Mouse (Mus musculus): ENCODE results near the gene 9430038I01Rik. TPM values are rescaled to one million over a fixed set of nuclear protein-coding genes. Genes with fewer than 3 reads are reported as not detected.

The 9430038I01Rik gene
- polyA plus RNA-seq, 1 experiment from 2014 or later, result 21.9 TPM

- no peaks in the 10 kb centered on the region for H3K27me3 ChIP-seq (ENCODE audit: control insufficient read depth, insufficient read depth, low read length)
- H3K27ac ChIP-seq (ENCODE audit: low read length), result no peak overlapping the region
- no peak overlapping the region for H3K4me3 ChIP-seq (replicated peaks; ENCODE audit: low read length)
- no peaks in the 10 kb centered on the region for H3K36me3 ChIP-seq (ENCODE audit: control insufficient read depth, insufficient read depth, low read length)
- no peak for ATAC-seq (ENCODE audit: insufficient read depth, low FRiP score)
- H3K4me2 ChIP-seq (ENCODE audit: low read depth, low read length), result no peak overlapping the region
- H3K4me1 ChIP-seq (ENCODE audit: control insufficient read depth, insufficient read depth, low read length), result no peaks in the 10 kb centered on the region
- no peak overlapping the region for H3K9ac ChIP-seq (ENCODE audit: low read length)
- no peaks in the 10 kb centered on the region for H3K9me3 ChIP-seq (replicated peaks; ENCODE audit: control insufficient read depth, low read length)
- 47% methylated on average over 4 of the region's 4 CpGs for WGBS
Measured at GRCm38 (mm10) chr7:137426693-137427092, 16.1 kb upstream of the 9430038I01Rik start.

GRCm38 (mm10) chr7:137421236-137421635, 10.7 kb upstream of the 9430038I01Rik start:
- Histone ChIP-seq H3K27ac (ENCODE audit: low read length) (no peak overlapping the region), H3K4me1 (ENCODE audit: control insufficient read depth, insufficient read depth, low read length) (no peaks in the 10 kb centered on the region), H3K9me3 (replicated peaks; ENCODE audit: control insufficient read depth, low read length) (no peaks in the 10 kb centered on the region), H3K9ac (ENCODE audit: low read length) (no peak overlapping the region), H3K4me2 (ENCODE audit: low read depth, low read length) (no peak overlapping the region), H3K36me3 (ENCODE audit: control insufficient read depth, insufficient read depth, low read length) (no peaks in the 10 kb centered on the region), H3K4me3 (replicated peaks; ENCODE audit: low read length) (no peak overlapping the region), H3K27me3 (ENCODE audit: control insufficient read depth, insufficient read depth, low read length) (no peaks in the 10 kb centered on the region)
- no peak for ATAC-seq (ENCODE audit: insufficient read depth, low FRiP score)
- WGBS, result 95% methylated on average over 4 of the region's 4 CpGs

GRCm38 (mm10) chr7:137420550-137420949, 10.0 kb upstream of the 9430038I01Rik start:
- Histone ChIP-seq H3K4me1 (ENCODE audit: control insufficient read depth, insufficient read depth, low read length) (no peaks in the 10 kb centered on the region), H3K27ac (ENCODE audit: low read length) (no peak overlapping the region), H3K4me3 (replicated peaks; ENCODE audit: low read length) (no peak overlapping the region), H3K36me3 (ENCODE audit: control insufficient read depth, insufficient read depth, low read length) (no peaks in the 10 kb centered on the region), H3K4me2 (ENCODE audit: low read depth, low read length) (no peak overlapping the region), H3K9ac (ENCODE audit: low read length) (no peak overlapping the region), H3K27me3 (ENCODE audit: control insufficient read depth, insufficient read depth, low read length) (no peaks in the 10 kb centered on the region), H3K9me3 (replicated peaks; ENCODE audit: control insufficient read depth, low read length) (no peaks in the 10 kb centered on the region)
- 83% methylated on average over 2 of the region's 2 CpGs for WGBS
- ATAC-seq (ENCODE audit: insufficient read depth, low FRiP score), result no peak

GRCm38 (mm10) chr7:137414710-137415109, 4.1 kb upstream of the 9430038I01Rik start:
- Histone ChIP-seq H3K9ac (ENCODE audit: low read length) (no peak overlapping the region), H3K4me1 (ENCODE audit: control insufficient read depth, insufficient read depth, low read length) (0 out of 2 replicates have a peak, but pooled peaks cover 4% of the 10 kb centered on the region), H3K36me3 (ENCODE audit: control insufficient read depth, insufficient read depth, low read length) (no peaks in the 10 kb centered on the region), H3K4me2 (ENCODE audit: low read depth, low read length) (no peak overlapping the region), H3K27me3 (ENCODE audit: control insufficient read depth, insufficient read depth, low read length) (no peaks in the 10 kb centered on the region), H3K4me3 (replicated peaks; ENCODE audit: low read length) (no peak overlapping the region), H3K27ac (ENCODE audit: low read length) (no peak overlapping the region), H3K9me3 (replicated peaks; ENCODE audit: control insufficient read depth, low read length) (no peaks in the 10 kb centered on the region)
- WGBS, result 83% methylated on average over 8 of the region's 8 CpGs
- ATAC-seq (ENCODE audit: insufficient read depth, low FRiP score), result no peak

DNA sequence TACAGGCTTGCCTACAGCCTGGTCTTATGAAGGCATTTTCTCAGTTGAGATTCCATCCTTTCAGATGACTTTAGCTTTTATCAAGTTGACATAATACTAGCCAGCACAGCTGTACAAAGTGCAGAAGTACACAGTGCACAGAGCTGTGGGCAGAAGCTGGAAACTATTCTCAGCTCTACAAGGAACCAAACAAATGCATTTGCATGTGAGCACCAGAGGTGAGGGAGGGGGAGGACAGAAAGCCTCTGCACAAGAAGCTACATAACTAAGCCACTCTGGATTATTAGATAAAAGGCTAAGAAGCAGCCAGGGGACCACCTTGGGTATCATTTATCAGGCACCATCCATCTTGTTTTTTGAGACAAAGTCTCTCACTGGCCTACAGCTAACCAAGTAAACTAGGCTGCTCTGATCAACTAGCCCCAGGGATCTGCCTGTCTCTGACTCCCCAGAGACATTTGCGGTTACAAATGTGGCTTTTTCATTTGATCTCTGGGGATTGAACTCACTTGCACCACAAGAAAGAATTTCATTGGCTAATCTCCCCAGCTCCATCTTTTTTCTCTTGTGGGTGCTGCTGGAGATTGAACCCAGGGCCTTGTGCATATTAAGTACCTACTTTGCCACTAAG, 3.0 kb downstream of the 9430038I01Rik start:
- H3K4me3 ChIP-seq (replicated peaks; ENCODE audit: low read length), result no peak overlapping the region
- H3K9ac ChIP-seq (ENCODE audit: low read length), result no peak overlapping the region
- H3K27me3 ChIP-seq (ENCODE audit: control insufficient read depth, insufficient read depth, low read length), result no peaks in the 10 kb centered on the region
- H3K4me2 ChIP-seq (ENCODE audit: low read depth, low read length), result no peak overlapping the region
- no peaks in the 10 kb centered on the region for H3K9me3 ChIP-seq (replicated peaks; ENCODE audit: control insufficient read depth, low read length)
- H3K27ac ChIP-seq (ENCODE audit: low read length), result no peak overlapping the region
- ATAC-seq (ENCODE audit: insufficient read depth, low FRiP score), result no peak
- 0 out of 2 replicates have a peak, but pooled peaks cover 6% of the 10 kb centered on the region for H3K4me1 ChIP-seq (ENCODE audit: control insufficient read depth, insufficient read depth, low read length)
- 95% methylated on average over 1 of the region's 1 CpGs for WGBS
- no peaks in the 10 kb centered on the region for H3K36me3 ChIP-seq (ENCODE audit: control insufficient read depth, insufficient read depth, low read length)

DNA sequence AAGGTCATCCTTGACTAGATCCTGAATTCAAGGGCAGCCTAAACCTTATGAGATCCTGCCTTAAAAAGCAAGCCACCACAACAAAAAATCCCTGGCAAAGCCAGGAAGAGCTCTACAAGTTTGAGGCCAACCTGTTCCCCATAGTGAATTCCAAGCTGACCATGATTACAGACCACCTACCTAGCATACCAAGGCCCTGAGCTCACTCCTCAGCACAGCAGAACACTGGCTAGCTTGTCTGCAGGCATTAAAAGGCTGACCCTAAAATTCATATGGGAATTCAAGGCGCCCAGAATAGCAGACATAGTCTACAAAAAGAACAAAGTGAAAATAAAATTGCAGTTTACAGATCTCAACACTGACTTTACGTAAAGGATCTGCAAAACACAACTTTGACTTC, 6.4 kb downstream of the 9430038I01Rik start:
- ATAC-seq (ENCODE audit: insufficient read depth, low FRiP score), result no peak
- 78% methylated on average over 2 of the region's 2 CpGs for WGBS

GRCm38 (mm10) chr7:137398973-137399372, 11.6 kb downstream of the 9430038I01Rik start:
- 91% methylated on average over 4 of the region's 4 CpGs for WGBS

More for the DNA sequence above, 6.4 kb downstream of the 9430038I01Rik start:
- no peak overlapping the region for H3K4me2 ChIP-seq (ENCODE audit: low read depth, low read length)
- H3K36me3 ChIP-seq (ENCODE audit: control insufficient read depth, insufficient read depth, low read length), result no peaks in the 10 kb centered on the region
- no peak overlapping the region for H3K27ac ChIP-seq (ENCODE audit: low read length)
- H3K9me3 ChIP-seq (replicated peaks; ENCODE audit: control insufficient read depth, low read length), result no peaks in the 10 kb centered on the region
- H3K9ac ChIP-seq (ENCODE audit: low read length), result no peak overlapping the region
- no peaks in the 10 kb centered on the region for H3K4me1 ChIP-seq (ENCODE audit: control insufficient read depth, insufficient read depth, low read length)
- no peak overlapping the region for H3K4me3 ChIP-seq (replicated peaks; ENCODE audit: low read length)
- no peaks in the 10 kb centered on the region for H3K27me3 ChIP-seq (ENCODE audit: control insufficient read depth, insufficient read depth, low read length)

GRCm38 (mm10) chr7:137397361-137397910, 13.1 kb downstream of the 9430038I01Rik start:
- H3K9me3 ChIP-seq (replicated peaks; ENCODE audit: control insufficient read depth, low read length), result no peaks in the 10 kb centered on the region
- no peaks in the 10 kb centered on the region for H3K27me3 ChIP-seq (ENCODE audit: control insufficient read depth, insufficient read depth, low read length)
- H3K36me3 ChIP-seq (ENCODE audit: control insufficient read depth, insufficient read depth, low read length), result no peaks in the 10 kb centered on the region
- no peak overlapping the region for H3K4me2 ChIP-seq (ENCODE audit: low read depth, low read length)
- no peak overlapping the region for H3K27ac ChIP-seq (ENCODE audit: low read length)
- H3K4me3 ChIP-seq (replicated peaks; ENCODE audit: low read length), result no peak overlapping the region
- WGBS, result 91% methylated on average over 8 of the region's 8 CpGs
- no peak overlapping the region for H3K9ac ChIP-seq (ENCODE audit: low read length)
- 0 out of 2 replicates have a peak, but pooled peaks cover 2% of the 10 kb centered on the region for H3K4me1 ChIP-seq (ENCODE audit: control insufficient read depth, insufficient read depth, low read length)
- ATAC-seq (ENCODE audit: insufficient read depth, low FRiP score), result no peak

More at GRCm38 (mm10) chr7:137398973-137399372, 11.6 kb downstream of the 9430038I01Rik start:
- Histone ChIP-seq H3K4me1 (ENCODE audit: control insufficient read depth, insufficient read depth, low read length) (0 out of 2 replicates have a peak, but pooled peaks cover 2% of the 10 kb centered on the region), H3K4me3 (replicated peaks; ENCODE audit: low read length) (no peak overlapping the region), H3K36me3 (ENCODE audit: control insufficient read depth, insufficient read depth, low read length) (no peaks in the 10 kb centered on the region), H3K4me2 (ENCODE audit: low read depth, low read length) (no peak overlapping the region), H3K27me3 (ENCODE audit: control insufficient read depth, insufficient read depth, low read length) (no peaks in the 10 kb centered on the region), H3K9ac (ENCODE audit: low read length) (no peak overlapping the region), H3K9me3 (replicated peaks; ENCODE audit: control insufficient read depth, low read length) (no peaks in the 10 kb centered on the region), H3K27ac (ENCODE audit: low read length) (no peak overlapping the region)
- ATAC-seq (ENCODE audit: insufficient read depth, low FRiP score), result no peak

DNA sequence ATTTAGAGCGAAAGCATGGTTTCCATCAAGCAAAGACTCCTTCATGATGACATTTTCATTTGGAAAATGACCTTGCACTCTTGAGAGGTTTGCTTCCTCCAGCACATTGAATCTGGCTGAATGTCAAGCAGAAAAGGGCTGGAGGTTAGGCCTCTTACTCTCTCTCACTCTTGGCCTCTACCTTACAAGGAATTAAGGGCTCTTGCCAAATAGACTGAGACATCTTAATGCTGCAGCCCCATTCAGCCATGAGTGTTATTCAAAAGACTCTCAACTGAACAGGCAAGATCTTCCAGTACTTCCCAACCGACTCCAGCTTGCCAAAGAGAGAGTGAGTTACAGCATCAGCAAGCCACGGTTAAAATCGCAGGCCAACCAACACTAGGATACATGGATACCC, 15.1 kb downstream of the 9430038I01Rik start:
- Histone ChIP-seq H3K9ac (ENCODE audit: low read length) (no peak overlapping the region), H3K4me3 (replicated peaks; ENCODE audit: low read length) (no peak overlapping the region), H3K36me3 (ENCODE audit: control insufficient read depth, insufficient read depth, low read length) (no peaks in the 10 kb centered on the region), H3K27me3 (ENCODE audit: control insufficient read depth, insufficient read depth, low read length) (no peaks in the 10 kb centered on the region), H3K4me1 (ENCODE audit: control insufficient read depth, insufficient read depth, low read length) (0 out of 2 replicates have a peak, but pooled peaks cover 2% of the 10 kb centered on the region), H3K27ac (ENCODE audit: low read length) (no peak overlapping the region), H3K4me2 (ENCODE audit: low read depth, low read length) (no peak overlapping the region), H3K9me3 (replicated peaks; ENCODE audit: control insufficient read depth, low read length) (no peaks in the 10 kb centered on the region)
- no peak for ATAC-seq (ENCODE audit: insufficient read depth, low FRiP score)
- 70% methylated on average over 4 of the region's 4 CpGs for WGBS
